Mouse (Mus musculus) megakaryocyte progenitor cell, adult 5-6 weeks (primary cell): ENCODE data around the gene Gpr161. TPM values are rescaled to one million over a fixed set of nuclear protein-coding genes. Genes with fewer than 3 reads are reported as not detected.

ENCODE experiments used
- ATAC-seq: replicated peaks from 2 replicates; pipeline ENCODE4 v1.8.0; 2016; ENCODE audit warnings: mild to moderate bottlenecking, moderate TSS enrichment, inconsistent platforms; ENCODE audit not compliant: poor library complexity
- total RNA-seq, 2 experiments: library from RNA; stranded (forward) in 1 of 2; stranded (reverse) in 1 of 2; fragments of 157-497, 149-512 nt in 1 of 2; fragments of 200-1000 nt in 1 of 2; gene quantifications; 2 replicates each; pipeline versions ENCODE4 v1.2.3 to v1.2.4; 2015 to 2017

Gpr161 gene
- total RNA-seq, 2 experiments from 2014 or later = 0.29 to 0.44 TPM

DNA sequence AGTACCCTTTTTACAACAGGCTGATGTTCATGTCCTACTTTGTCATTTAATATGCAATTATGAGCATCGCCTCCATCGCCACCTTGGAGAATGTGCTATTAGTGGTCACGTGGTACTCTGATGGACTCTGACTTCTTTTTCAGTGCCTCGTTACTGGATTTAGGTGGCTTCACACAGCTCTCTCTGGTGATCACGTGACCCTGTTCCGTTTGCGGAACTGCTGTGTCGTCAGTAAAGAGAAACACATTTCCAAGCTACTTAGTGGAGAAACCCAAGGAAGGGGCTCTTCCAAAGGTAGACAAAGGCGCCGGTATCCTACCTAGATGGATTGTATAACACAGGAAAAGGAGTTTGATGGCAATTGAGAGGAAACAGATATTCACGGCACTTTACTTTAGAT is 12.6 kb downstream of the Gpr161 start:
- ATAC-seq = no peak

DNA sequence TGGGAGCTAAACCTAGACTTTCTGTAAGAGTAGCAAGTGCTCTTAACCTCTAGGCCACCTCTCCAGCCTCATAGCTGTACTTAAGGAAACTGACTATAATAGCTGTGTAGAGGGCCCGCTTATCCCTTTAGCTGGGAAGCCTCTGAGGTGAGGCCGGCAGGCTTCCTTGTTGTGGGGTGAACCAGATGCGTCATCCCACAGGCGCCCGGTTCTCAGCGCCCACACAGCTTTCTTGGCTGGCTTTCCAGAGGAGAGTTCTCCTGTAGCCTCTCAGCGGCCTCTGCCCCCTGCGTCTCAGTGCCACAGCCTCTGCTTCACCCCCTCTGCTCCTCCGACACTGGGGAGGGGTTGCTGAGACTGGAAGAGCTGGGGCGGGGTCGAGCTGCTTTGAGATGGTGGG is 20.8 kb downstream of the Gpr161 start:
- no peak for ATAC-seq

DNA sequence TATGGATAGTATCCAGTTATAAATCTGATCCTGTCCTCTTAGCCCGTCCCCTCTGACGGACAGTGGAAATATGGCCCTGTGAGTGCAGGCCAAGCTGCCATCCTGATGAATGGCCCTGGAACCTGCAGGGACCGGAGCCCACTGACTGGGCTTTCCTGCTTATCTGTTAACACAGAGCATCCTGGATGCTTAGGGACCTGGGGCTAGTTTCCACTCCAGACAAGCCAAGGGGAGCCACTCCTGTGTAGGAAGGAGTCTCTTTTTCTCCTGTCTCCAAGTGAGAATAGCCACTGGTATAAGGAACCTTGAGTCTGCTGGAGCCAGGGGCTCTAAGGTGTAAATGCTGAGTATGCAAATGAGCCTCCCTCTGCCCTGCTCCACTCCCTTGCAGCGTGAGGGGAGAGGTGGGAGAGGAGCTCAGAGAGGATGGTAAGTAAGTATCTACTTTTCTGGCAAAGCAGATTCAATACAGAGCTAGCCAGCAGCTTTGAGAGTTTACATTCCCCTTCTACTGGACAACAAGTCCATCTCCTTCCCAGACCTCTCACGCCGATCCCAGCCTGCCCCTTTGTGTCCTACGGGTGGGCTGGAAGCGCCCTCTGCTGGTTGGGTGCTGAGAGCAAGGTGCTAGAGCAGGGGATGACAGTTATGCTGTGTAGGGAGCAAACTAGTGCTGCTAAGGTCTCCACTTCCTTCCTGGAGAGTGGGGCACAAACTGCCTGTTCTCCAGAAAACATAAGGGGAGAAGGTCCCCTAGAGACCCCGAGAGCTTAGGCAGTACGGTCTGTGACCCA is 24.7 kb downstream of the Gpr161 start:
- ATAC-seq = peak; percentile 68

DNA sequence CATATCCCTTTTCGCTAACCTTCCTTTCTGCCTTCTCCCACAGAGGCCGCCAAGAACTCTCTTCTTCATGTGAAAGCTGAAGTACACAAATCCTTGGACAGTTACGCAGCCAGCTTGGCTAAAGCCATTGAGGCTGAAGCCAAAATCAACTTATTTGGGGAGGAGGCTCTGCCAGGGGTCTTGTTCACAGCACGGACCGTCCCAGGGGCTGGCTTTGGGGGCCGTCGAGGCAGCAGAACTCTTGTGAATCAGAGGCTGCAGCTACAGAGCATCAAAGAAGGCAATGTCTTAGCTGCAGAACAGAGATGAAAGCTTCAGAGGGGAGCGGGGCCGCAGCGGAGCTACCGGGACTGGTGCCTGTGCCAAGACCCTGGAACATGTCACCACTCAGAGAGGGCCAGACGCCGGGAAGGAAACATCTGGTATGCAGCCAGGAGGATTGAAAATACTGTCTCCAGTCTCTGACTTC is 25.8 kb downstream of the Gpr161 start:
- no peak for ATAC-seq

DNA sequence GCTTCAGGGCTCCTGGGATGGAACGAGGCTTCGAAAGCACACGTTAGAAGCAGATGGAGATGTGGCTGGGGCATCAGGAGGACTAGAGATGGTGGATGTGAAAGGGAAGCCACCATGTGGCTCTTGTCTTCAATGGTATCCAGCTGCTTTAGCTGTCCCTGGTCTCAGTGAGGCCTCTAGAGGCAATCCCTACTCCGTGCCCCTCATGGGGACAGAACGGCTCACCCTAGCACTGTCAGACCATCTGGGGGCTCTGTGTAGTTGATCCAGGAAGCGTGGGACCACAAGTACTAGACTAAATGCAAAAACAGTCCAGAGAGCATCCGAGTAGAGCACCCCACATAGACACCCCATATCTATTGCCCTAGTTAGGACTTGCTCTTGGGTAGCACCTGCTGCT is 26.3 kb downstream of the Gpr161 start:
- ATAC-seq = no peak

DNA sequence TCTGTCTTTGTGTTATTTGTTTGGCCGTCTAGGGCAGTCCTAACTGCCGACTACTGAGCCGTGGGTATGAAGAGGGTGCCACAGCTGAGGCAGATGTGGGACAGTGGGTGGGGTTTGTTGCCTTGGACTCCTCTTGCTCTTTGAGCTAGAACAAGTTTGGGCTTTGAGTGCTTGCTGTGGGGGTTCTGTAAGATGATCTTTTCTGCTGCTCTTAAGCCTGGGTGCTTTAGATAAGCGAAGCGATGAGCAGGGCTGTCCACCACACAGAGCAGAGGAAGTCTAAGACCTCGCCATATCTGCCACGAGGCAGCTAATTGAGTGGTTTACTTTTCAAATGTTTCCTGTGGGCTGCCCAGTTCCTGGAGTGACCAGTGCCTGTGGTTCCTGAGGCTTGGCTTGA is 27.3 kb downstream of the Gpr161 start:
- ATAC-seq = peak; percentile 85

DNA sequence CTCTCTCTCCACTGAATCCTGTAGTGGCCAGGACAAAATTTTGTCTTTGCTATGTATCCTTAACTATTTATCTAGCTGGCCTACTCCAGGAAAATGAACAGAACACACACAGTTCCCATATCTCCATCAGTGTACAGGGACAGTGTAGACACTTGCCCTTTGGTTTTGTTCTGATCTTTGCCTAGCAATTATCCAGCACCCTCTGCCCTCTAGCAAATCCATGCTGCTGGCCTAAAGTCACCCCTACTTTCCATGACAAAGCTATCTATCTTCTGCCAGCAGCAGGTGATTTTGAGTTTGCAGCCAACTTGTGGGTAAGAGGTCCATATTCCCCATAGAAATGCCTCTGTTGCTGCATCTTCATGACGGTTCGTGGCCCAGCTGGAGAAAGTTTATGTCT is 31.8 kb downstream of the Gpr161 start:
- ATAC-seq = peak; percentile 21

DNA sequence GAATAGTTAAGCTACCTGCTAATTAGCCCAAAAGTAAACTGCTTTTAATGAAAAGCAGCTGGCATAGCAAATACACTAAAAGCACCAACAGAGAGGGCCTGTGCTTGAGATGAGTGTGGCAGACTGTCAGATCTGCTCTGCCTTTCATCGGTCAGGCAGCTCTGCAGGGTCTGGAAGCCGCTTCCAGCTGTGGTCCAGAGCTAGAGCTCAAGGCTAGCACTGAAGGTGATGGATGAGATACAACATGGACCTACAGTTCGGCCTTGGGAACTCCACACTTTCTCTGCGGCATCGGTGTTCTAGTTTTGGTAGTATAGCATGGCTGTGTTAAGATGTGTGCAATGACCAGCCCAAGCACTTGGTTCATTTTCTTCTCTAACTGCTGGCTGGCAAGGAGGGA is 32.2 kb downstream of the Gpr161 start:
- no peak for ATAC-seq

DNA sequence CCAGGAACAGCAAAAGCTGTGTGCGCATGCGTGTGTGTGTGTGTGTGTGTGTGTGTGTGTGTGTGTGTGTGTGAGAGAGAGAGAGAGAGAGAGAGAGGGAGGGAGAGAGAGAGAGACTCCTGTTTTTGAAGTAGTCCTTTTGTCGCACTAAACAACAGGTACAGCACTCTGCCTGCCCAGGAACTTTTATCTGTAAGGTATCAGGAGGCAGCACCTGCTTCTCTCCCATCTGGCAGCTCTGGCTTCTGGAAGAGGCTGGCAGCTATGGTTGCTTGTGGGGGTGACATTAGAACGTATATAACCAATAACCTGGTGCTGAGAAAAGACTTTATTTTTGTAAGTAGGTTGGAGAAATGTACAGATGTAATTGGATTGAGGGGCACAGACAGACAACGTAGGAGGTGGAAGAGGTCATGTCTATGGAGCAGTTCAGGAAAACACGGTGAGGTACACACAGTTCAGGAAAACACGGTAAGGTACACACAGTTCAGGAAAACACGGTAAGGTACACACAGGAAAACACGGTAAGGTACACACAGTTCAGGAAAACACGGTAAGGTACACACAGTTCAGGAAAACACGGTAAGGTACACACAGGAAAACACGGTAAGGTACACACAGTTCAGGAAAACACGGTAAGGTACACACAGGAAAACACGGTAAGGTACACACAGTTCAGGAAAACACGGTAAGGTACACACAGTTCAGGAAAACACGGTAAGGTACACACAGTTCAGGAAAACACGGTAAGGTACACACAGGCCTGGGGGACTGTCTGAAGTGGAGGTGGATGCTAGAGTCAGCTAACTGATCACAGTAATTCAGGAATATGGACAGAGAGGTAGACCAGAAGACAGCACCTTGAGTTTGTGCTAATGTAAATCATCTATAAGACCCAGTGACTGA is 33.0 kb downstream of the Gpr161 start:
- peak; percentile 63 for ATAC-seq

DNA sequence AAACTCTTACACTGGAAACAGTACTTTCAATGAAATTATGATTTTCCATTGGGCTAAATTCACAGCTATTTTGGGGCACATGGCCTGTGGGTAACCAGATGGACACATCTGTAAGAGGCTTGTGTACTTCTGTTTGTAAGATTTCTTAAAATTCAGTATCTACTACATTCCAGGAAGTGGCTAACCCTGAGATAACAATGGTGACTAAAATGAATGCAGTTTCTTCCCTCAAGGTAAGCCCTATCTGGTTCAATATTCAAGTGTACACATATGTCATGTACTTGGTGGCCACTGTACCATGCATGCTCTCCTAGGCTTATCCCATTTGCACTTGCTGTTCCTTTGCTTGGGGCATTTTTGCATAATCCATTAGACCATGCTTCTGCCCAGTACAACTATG is 35.3 kb downstream of the Gpr161 start:
- no peak for ATAC-seq

DNA sequence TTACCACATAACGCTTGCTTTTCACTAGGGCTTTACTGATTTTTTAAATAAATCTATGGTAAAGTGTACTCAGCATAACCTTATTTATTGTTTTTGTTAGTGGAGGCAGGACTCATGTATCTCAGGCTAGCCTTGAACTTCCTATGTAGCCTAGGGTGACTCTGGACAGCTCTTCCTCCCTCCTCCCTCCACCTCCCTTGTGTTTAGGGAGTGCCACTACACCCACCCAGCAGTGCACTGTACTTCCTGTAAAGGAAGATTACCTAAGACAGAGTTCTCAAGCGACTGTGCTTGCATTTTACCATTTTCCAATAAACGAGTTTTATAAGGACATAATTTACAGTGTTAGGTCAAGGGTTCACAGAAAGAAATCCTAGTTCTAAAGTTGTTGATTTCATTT is 37.2 kb downstream of the Gpr161 start:
- ATAC-seq = peak; percentile 77

DNA sequence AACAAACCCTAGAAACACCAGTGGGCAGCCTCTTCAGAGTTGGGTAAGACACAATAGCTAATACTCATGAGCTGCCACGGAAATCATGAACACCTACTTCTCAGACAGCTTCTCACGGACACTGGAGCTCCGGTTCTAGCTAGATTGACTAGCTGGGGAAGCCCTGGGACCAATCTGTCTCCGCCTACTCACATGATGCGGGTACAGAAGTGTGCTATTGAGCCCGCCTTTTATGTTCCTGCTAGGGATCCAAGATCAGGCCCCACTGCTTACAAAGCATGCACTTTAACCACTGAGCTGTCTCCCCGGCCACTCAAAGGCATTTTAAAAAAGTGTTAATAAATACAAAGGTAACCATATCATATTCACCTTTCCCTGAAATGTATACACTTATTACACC is 46.5 kb downstream of the Gpr161 start:
- no peak for ATAC-seq

DNA sequence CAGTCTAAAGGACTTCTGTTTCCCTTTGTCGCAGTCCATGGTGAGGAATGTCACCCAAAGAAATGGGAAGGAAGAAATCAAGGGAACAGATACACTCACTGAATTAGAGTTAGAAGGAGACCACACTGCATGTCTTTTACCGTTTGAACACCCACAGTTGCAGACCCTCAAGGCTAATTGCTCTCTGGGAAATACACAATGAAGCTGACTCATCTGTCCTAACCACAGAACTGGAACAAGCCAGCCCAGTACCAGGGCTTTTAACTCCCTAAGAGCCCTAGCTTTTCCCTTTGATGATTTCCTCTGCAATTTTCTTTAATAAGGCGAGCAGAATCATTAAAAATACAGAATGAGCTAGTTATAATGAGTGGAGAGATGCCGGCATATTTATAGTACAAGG is 48.9 kb downstream of the Gpr161 start:
- ATAC-seq = peak; percentile 61; the same call in 1 of the 2 replicates

DNA sequence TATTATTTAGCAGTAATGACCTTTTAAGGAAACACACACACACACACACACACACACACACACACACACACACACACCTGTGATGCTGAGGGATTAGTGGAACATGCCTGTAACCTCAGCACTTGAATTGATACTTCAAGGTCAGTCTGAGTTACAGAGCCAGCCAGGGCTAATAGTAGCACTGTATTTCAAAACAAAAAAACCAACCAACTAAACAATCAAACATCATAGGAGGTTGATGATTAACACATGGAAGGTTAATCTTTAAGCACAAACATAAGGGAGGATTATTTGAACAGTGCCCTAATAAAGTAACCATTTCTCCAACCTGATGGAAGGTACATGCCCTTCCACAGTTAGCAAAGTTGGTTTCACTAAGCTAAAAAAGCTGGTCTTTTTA is 53.0 kb downstream of the Gpr161 start:
- ATAC-seq = no peak

DNA sequence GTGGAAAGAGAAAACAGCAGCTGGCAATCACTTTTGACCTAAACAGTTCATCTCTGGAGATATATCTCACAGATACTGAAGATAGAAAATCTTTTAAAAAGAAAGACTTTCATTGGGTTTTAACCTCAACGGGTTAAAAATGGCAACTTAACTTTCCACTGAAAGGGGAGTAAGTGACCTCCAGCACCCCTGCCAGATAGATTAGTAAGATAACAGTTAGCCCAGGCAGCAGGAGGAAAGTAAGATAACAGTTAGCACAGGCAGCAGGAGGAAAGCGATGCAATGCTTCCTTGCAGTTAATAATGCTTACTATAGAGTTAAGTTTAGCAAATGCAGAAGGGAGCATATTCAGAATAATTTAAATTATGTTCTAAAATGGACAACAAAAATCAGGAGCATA is 60.8 kb downstream of the Gpr161 start:
- peak; percentile 84 for ATAC-seq

DNA sequence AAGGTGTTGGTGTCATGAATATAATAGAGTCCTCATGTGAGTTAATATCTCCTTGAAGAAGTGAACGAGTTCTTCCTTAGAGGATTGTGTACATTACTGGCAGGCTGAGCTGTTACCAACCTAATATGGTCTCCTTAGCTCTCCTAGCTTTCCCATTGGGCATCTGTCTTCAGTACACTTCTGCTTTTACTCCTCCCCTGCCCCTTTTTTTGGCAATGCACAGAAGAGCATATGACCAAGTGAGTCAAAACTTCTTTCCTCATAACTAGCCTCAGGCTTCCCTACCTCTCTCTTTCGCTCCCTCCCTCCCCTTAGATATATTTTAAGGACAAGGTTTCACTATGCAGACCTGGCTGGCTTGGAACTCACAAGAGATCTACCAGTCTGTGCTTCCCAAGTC is 67.7 kb downstream of the Gpr161 start:
- peak; percentile 29; the same call in 1 of the 2 replicates for ATAC-seq

DNA sequence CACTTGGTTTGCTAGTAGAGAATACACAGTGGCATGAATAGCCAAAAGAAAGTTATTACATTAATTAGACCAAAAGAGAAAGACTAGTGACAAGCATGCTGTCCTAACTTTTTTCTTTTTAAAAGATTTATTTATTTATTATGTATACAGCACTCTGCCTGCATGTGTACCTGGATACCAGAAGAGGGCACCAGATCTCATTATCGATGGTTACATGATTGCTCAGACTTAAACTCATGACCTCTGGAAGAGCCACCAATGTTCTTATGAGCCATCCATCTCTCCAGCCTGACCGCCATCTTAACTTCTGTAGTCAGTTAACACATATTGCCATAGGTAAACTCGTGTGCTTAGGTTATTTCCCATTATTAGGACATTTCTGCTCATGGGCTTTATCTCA is 69.5 kb downstream of the Gpr161 start:
- 0 out of 2 replicates have a peak, but pooled peaks have one; percentile 48 for ATAC-seq

DNA sequence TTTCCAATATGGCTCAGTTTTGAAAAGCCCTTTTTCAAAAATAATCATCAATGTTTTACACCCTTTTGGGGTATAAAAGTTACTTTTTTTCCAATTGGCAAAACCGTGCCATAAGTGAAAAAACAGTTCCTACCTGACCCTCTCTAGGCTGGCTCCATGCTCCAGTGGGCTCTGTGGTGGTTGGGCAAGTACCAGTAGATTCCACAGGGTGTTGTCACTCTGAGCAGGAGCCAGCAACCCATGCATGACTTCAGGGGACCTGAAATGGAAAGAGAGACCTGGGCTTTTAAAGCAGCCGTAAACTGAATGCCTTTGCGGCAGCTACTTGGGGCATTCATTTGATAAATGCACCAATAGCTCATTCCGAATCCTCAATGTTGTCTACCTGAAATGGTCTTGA is 75.4 kb downstream of the Gpr161 start:
- ATAC-seq = no peak

DNA sequence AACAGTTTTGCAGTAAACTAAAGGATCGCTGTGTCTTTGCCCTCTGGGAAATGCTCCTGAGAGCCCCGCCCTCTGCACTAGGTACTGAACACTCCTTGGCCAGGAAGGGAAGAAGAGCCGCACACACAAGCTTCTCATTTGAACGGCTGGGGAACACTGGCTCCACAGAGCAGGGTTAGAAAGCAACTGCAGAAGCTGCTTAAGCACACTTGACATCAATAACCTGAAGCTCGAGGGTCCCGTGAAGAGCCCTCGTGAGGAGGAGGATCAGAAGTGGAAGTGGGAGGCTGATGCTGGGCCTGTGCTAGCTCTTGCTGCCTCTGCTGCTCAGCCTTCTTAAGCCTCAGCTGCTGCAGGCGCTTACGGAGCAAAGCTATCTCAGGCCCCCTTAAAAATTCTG is 78.2 kb downstream of the Gpr161 start:
- ATAC-seq = no peak
